Mouse (Mus musculus) lung, embryonic 15.5 days (tissue): ENCODE measurements around the gene Gpr156. TPM values are rescaled to one million over a fixed set of nuclear protein-coding genes. Genes with fewer than 3 reads are reported as not detected.

Experiments
- ATAC-seq: fragments of 200-750 bp; cut with Nextera tagmentation; 2 replicates; pipeline ENCODE4 v1.8.0; 2017; ENCODE audit warnings: moderate number of reproducible peaks, borderline replicate concordance; ENCODE audit not compliant: low FRiP score, low TSS enrichment; ENCODE audit errors: extremely low read depth
- H3K27ac ChIP-seq: fragments of 300-500 bp; sonication (generic); 2 replicates; pipeline ENCODE4 v1.5.1; 2015; ENCODE audit warnings: moderate library complexity, mild to moderate bottlenecking, inconsistent platforms
- H3K27me3 ChIP-seq: fragments of 300-500 bp; sonication (generic); 2 replicates; pipeline ENCODE4 v1.6.1; 2015; ENCODE audit warnings: inconsistent platforms
- H3K36me3 ChIP-seq: fragments of 300-500 bp; sonication (generic); 2 replicates; pipeline ENCODE4 v1.6.1; 2015; ENCODE audit warnings: inconsistent platforms
- H3K4me1 ChIP-seq: fragments of 300-500 bp; sonication (generic); 2 replicates; pipeline ENCODE4 v1.6.1; 2015; ENCODE audit warnings: inconsistent platforms
- H3K4me2 ChIP-seq: fragments of 300-500 bp; sonication (generic); 2 replicates; pipeline ENCODE4 v1.6.1; 2015; ENCODE audit warnings: inconsistent platforms, mild to moderate bottlenecking, moderate library complexity
- H3K4me3 ChIP-seq: fragments of 300-500 bp; sonication (generic); 2 replicates; pipeline ENCODE4 v1.5.1; 2015; ENCODE audit warnings: mild to moderate bottlenecking, inconsistent platforms
- H3K9ac ChIP-seq: fragments of 300-500 bp; sonication (generic); 2 replicates; pipeline ENCODE4 v1.6.1; 2015; ENCODE audit warnings: inconsistent platforms
- H3K9me3 ChIP-seq: fragments of 300-500 bp; sonication (generic); 2 replicates; pipeline ENCODE4 v1.6.1; 2016; ENCODE audit warnings: inconsistent platforms
- WGBS: fragments of 180-500 bp; shearing (Covaris S2); methylation state at CpG from one replicate; pipeline ENCODE4 v1.1.7; 2015; 5-methylcytosine and 5-hydroxymethylcytosine counted together
- polyA plus RNA-seq: library from polyadenylated mRNA; unstranded; fragments of >200 nt; fragmentation: Nextera tagmentation; extraction: Ambion mirVana; gene quantifications from 2 replicates; pipeline ENCODE4 v1.2.1, GENCODE M21; 2015

Gpr156 gene
- polyA plus RNA-seq = 0.50 and 0.67 TPM in 2 replicates

DNA sequence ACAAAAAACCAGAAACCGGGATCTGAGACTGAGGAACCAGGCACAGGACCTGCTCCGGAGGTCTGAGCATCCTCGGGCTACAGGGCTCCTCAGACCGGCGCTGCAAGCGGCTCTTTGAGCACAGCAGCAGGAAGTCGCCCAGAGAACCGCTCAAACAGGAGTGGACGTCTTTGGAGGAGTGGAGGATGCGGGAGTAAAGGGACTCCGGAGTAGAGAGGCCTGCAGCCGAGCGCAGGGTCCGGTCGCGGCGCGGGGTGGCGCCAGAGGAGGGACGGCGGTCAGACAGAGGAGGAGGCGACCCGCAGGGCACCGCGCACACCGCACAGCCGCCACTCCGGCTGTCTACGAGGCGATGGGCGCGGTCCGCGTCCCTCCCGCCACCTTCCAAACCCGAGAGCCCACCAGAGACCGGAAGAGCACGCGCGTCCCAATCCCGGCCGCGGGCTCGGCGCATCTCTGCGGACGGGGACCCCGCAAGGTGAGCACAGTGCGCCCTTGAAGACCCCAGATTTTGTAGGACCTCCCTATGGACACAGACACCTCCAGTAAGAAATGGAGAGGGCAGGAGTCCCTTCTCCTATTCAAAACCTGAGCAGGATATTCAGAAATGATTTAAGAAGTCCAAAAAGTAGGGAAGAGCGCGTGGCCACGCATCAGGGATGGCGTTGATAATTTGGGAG lies at the start of gene Gpr156:
Gpr156 (plus strand) TSS at position 359 of the 680 bp plus-strand sequence.
- Histone ChIP-seq H3K27me3 (0 out of 2 replicates have a peak, but pooled peaks cover 11% of the 10 kb centered on the region), H3K4me1 (peaks cover 9% of the 10 kb centered on the region), H3K9ac (peak within 1 kb of the TSS; percentile 46), H3K4me2 (peak within 1 kb of the TSS; percentile 97), H3K9me3 (no peaks in the 10 kb centered on the region), H3K27ac (no peak within 1 kb of the TSS), H3K4me3 (peak within 1 kb of the TSS; percentile 52), H3K36me3 (no peaks in the 10 kb centered on the region)
- 3% methylated on average over 51 of the region's 53 CpGs for WGBS
- peak; percentile 81 for ATAC-seq

GRCm38 (mm10) chr16:37867791-37868505 lies 48.3 kb upstream of the Gpr156 start, which contains the start of gene Lrrc58:
Lrrc58 (plus strand) TSS chr16:37868389.
- H3K9me3 ChIP-seq = no peaks in the 10 kb centered on the region
- H3K27me3 ChIP-seq = no peaks in the 10 kb centered on the region
- peak within 1 kb of the TSS; percentile 99 for H3K27ac ChIP-seq
- peak within 1 kb of the TSS; percentile 98 for H3K9ac ChIP-seq
- no peaks in the 10 kb centered on the region for H3K36me3 ChIP-seq
- H3K4me3 ChIP-seq = peak within 1 kb of the TSS; percentile 98
- ATAC-seq = peak; percentile 95
- 1% methylated on average over 80 of the region's 86 CpGs for WGBS
- peaks cover 23% of the 10 kb centered on the region for H3K4me1 ChIP-seq
- peak within 1 kb of the TSS; percentile 82 for H3K4me2 ChIP-seq

- peak overlapping the region; percentile 99 for H3K27ac ChIP-seq
- peak overlapping the region; percentile 98 for H3K4me3 ChIP-seq
- no peaks in the 10 kb centered on the region for H3K27me3 ChIP-seq
- H3K36me3 ChIP-seq = no peaks in the 10 kb centered on the region
- whole genome bisulfite sequencing = under 1% methylated on average over 78 of the region's 87 CpGs
- H3K9ac ChIP-seq = peak overlapping the region; percentile 98
- H3K4me2 ChIP-seq = peak overlapping the region; percentile 82
- peak; percentile 68 for ATAC-seq
- no peaks in the 10 kb centered on the region for H3K9me3 ChIP-seq
- H3K4me1 ChIP-seq = peaks cover 23% of the 10 kb centered on the region
Observed at GRCm38 (mm10) chr16:37868506-37869469, 47.5 kb upstream of the Gpr156 start.

DNA sequence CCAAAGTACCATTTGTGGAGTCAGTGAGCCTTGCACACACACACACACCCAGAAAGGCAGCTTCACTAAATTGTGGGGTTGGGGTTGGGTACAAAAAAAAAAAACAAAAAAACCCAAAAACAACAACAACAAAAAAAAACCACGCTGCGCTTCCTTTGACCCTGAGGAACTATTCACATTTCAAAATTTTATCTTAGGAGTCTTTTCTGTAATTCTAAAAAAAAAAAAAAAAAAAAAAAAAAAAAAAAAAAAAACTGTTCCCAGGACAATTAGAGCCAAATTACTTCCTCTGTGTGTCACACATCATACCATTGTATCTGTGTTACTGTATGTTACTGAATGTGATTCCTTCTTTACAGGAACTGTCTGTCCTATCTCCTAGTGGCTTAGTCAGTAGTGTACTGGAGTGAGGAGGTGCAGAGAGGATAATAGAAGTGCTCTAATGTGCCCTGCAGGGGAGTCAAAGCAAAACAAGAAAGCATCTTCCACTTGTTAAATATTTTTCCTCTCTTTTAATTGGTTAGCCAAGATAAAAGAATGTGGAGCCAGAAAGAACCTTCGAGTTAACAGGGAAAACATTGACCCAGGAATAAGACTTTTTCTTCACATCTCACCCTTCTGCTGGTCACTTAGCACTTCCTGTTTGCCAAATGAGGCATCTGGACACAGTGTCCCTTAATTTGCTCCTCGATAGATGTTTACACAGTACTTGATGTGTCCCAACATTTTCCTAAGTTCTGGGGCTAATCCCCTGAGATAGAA lies 46.6 kb upstream of the Gpr156 start:
- H3K27me3 ChIP-seq = no peaks in the 10 kb centered on the region
- peak overlapping the region; percentile 99 for H3K27ac ChIP-seq
- no peaks in the 10 kb centered on the region for H3K36me3 ChIP-seq
- ATAC-seq = no peak
- H3K4me2 ChIP-seq = peak overlapping the region; percentile 82
- H3K9me3 ChIP-seq = no peaks in the 10 kb centered on the region
- H3K4me3 ChIP-seq = peak overlapping the region; percentile 98
- peaks cover 23% of the 10 kb centered on the region for H3K4me1 ChIP-seq
- peak overlapping the region; percentile 98 for H3K9ac ChIP-seq
- WGBS = 9% methylated on average over 4 of the region's 4 CpGs

GRCm38 (mm10) chr16:37871112-37871715 lies 45.1 kb upstream of the Gpr156 start:
- H3K4me2 ChIP-seq = peak overlapping the region; percentile 82
- H3K27ac ChIP-seq = no peak overlapping the region
- no peaks in the 10 kb centered on the region for H3K27me3 ChIP-seq
- no peaks in the 10 kb centered on the region for H3K9me3 ChIP-seq
- WGBS = 60% methylated on average over 4 of the region's 4 CpGs
- no peaks in the 10 kb centered on the region for H3K36me3 ChIP-seq
- no peak overlapping the region for H3K4me3 ChIP-seq
- ATAC-seq = no peak
- H3K9ac ChIP-seq = no peak overlapping the region
- H3K4me1 ChIP-seq = peaks cover 23% of the 10 kb centered on the region

DNA sequence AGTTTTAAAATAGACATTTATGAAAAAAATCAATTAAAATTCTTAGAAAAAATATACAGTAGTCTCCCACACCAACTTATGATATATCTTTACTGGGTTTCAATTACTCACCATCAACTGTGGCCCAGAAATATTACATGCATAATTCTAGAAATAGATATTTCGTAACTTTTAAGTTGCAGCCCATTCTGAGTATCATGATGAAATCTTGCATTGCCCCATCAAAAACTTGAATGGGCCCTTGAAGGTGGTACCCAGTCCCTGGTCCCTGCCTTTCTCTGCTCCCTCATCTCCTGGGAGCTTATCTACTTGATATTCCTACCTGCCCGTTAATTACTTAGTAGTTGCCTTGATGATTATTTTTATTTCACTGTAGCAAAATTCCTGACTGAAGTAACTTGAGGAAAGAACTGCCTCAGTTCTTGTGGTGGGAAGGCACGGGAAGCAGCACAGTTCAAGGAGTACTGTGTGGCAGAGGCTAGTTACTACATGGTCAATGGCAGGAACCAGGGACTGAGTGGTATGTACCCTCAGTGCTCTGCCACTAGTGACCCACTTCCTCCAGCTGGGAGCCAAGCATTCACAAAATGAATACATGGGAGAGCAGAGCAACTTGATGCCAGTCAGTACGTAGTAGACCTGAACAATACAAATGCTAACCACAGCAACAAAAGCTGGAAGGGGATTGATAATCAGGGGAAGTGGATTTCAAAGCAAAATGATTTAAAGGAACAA lies 41.6 kb upstream of the Gpr156 start:
- Histone ChIP-seq H3K27ac (peak overlapping the region; percentile 16; the same call in 1 of the 2 replicates), H3K9me3 (no peaks in the 10 kb centered on the region), H3K36me3 (peaks cover 17% of the 10 kb centered on the region)

GRCm38 (mm10) chr16:37877406-37877805 lies 38.9 kb upstream of the Gpr156 start:
- no peaks in the 10 kb centered on the region for H3K9me3 ChIP-seq
- no peak overlapping the region for H3K4me3 ChIP-seq
- H3K36me3 ChIP-seq = peaks cover 40% of the 10 kb centered on the region
- no peaks in the 10 kb centered on the region for H3K27me3 ChIP-seq
- 0 out of 2 replicates have a peak, but pooled peaks cover 3% of the 10 kb centered on the region for H3K4me1 ChIP-seq
- H3K9ac ChIP-seq = no peak overlapping the region
- WGBS = 91% methylated on average over 3 of the region's 3 CpGs
- no peak overlapping the region for H3K4me2 ChIP-seq
- ATAC-seq = no peak
- H3K27ac ChIP-seq = no peak overlapping the region

More for the DNA sequence above, 41.6 kb upstream of the Gpr156 start:
- peaks cover 22% of the 10 kb centered on the region for H3K4me1 ChIP-seq
- H3K9ac ChIP-seq = no peak overlapping the region
- H3K4me2 ChIP-seq = no peak overlapping the region
- H3K4me3 ChIP-seq = no peak overlapping the region
- ATAC-seq = no peak
- H3K27me3 ChIP-seq = no peaks in the 10 kb centered on the region
- WGBS = 79% methylated on average over 4 of the region's 4 CpGs

DNA sequence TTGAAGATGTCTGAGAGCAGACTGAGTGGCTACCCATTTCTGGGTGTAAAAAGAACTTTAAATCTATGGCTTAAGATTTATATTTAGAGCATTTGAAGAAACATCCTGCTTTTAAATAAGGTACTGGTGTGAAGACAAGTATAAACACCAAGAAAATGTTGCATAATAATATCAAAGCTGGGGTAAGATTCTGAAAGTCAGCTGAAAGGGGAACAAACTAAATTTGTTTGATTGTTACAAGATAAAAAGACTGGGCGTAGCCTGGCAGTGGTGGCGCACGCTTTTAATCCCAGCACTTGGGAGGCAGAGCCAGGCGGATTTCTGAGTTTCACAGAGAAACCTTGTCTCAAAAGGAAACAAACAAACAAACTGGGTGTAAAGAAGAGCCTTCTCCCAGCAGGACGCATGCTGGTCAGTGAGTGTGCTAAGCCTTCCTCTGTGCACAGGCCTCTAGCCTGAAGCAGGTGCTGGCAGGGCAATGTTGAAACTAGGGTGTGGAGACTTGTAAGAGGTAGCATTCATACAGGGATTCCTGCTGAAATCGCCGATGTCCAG lies 37.3 kb upstream of the Gpr156 start:
- no peaks in the 10 kb centered on the region for H3K4me1 ChIP-seq
- no peak overlapping the region for H3K4me2 ChIP-seq
- WGBS = 87% methylated on average over 7 of the region's 7 CpGs
- no peak overlapping the region for H3K4me3 ChIP-seq
- no peaks in the 10 kb centered on the region for H3K9me3 ChIP-seq
- no peak overlapping the region for H3K9ac ChIP-seq
- no peak overlapping the region for H3K27ac ChIP-seq
- H3K27me3 ChIP-seq = no peaks in the 10 kb centered on the region
- ATAC-seq = no peak
- peaks cover 57% of the 10 kb centered on the region for H3K36me3 ChIP-seq

DNA sequence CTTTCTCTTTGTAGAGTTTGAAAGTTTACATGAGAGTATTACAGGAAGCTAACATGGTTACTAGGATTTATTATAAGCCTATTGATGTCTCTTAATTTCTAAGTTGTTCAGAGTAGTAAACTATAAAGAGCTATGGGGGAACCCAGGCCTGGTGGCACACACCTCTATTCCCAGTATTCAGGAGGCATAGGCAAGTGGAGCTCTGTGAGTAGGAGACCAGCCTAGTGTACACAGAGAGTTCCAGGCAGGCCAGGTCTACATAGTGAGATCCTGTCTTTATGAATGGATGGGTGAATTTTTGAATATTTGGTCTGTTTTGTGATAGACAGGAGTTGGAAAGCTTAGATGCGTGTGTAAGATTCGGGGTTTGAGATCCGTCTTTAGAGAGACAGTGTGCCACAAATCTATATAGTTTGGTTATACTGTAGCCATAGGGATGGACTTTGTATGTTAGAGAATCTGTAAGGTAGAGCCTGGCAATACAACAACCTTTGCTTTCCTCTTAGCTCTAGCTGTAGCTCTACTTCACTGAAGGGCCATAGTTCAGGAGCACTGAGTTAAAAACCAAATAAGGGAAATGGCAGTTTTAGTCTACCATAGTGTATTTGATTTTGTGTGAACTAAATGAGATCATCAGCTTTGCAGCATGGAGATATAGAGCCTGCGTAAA lies 36.4 kb upstream of the Gpr156 start:
- Histone ChIP-seq H3K9me3 (no peaks in the 10 kb centered on the region), H3K9ac (no peak overlapping the region), H3K4me3 (no peak overlapping the region), H3K4me1 (no peaks in the 10 kb centered on the region), H3K27me3 (no peaks in the 10 kb centered on the region), H3K27ac (no peak overlapping the region), H3K36me3 (peaks cover 59% of the 10 kb centered on the region), H3K4me2 (no peak overlapping the region)
- no peak for ATAC-seq
- 95% methylated on average over 4 of the region's 4 CpGs for WGBS
